Mouse (Mus musculus) frontal cortex, adult 2 months (tissue): ENCODE measurements around the gene Birc2. TPM values are rescaled to one million over a fixed set of nuclear protein-coding genes. Genes with fewer than 3 reads are reported as not detected.
A peak's percentile ranks its signal among the peaks of the same experiment; 100 is the strongest.

Experiments used
- DNase-seq, 2 experiments: peaks; one replicate each; pipeline ENCODE4 v3.0.0; 2022; ENCODE audit warnings: low spot score in 1 of 2; ENCODE audit errors: extremely low spot score in 1 of 2
- polyA plus RNA-seq: library from polyadenylated mRNA; depleted of rRNA; stranded (reverse); fragments of >200 nt; gene quantifications from 2 replicates; pipeline ENCODE4 v1.2.3, GENCODE M21; 2012

Gene Birc2
- polyA plus RNA-seq, 1 experiment = 30.6 TPM

DNA sequence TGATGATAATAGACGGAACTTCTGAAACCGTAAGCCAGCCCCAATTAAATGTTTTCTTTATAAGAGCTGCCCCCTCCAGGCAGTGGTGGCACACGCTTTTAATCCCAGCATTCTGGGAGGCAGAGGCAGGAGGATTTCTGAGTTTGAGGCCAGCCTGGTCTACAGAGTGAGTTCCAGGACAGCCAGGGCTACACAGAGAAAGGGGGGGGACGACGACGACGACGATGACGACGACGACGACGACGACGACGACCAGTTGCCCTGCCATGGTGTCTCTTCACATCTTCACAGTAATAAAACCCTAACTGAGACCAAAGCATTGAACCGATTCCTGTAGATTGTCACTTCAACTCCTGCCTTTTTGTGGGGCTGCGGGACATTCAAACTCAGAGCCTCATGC, 11.3 kb upstream of the Birc2 start:
- no peak for DNase-seq

DNA sequence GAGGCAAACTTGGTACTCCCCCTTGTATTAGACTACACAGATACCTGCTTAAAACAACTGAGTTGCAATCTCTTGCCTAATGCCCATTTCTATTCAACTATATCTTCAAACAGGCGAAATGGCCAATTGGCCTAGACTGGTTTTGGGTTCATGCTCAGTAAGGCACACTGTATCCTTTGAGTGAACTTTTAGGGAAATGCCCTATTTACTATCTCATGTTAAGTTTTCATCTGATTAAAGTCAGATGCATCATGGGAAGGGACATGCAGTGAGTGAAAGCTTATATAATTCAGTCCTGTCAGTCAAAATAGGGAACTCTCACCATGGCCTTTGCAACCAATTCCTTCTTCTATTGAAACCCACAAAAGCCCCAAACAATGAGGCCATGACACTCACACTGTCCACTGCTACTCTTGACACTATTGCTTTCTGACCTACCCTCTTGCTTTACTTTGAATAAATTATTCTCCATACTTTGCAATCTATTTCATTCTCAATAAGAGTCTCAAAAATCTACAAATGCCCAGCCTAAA, 9.9 kb upstream of the Birc2 start:
- DNase-seq = no peak

DNA sequence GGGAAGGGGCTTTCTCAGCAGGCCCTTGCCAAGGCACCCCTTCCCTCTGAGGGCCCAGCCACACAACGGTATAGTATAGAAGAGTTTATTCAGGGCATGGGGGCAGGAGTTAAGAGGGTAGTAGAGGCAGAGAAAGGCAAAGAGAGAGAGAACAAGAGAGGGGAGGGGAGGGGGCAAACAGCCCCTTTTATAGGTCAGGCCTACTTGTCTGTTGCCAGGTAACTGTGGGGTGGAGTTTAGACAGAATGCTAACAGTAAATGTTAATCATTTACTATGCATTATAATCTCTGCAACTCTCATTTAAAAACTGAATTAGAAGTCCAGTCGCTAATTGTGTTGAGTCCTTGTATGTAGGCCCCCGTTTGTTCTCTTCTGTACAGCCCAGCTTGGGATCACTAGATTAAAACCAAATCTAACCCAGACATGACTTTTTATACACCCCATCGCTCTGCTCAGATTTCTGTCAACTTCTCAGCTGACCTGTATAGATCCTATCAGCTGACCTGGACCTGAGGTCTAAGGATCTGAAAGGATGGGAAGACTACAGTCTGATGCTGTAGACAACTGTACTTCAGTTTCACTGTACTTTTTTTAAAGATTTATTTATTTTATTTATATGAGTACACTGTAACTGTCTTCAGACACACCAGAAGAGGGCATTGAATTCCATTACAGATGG, 8.5 kb upstream of the Birc2 start:
- no peak for DNase-seq

DNA sequence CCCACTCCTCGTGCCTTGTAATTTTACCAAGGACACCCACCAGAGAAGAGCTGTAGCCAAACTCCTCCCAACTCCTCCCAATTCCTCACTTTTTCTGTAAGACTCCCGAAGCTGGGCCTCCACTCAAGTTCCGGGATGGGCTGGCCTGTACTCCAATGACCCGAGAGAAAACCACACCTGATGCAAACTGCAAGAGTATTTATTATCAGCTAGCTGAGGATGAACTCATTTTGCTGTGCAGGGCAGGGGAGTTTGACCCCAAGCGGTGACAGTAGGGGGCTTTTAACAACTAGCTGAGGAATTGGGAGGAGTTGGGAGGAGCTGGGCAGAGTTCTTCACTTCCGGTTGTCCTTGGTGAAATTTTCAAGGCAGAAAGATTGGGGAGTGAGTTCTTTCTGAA, 4.4 kb upstream of the Birc2 start:
- DNase-seq = no peak

DNA sequence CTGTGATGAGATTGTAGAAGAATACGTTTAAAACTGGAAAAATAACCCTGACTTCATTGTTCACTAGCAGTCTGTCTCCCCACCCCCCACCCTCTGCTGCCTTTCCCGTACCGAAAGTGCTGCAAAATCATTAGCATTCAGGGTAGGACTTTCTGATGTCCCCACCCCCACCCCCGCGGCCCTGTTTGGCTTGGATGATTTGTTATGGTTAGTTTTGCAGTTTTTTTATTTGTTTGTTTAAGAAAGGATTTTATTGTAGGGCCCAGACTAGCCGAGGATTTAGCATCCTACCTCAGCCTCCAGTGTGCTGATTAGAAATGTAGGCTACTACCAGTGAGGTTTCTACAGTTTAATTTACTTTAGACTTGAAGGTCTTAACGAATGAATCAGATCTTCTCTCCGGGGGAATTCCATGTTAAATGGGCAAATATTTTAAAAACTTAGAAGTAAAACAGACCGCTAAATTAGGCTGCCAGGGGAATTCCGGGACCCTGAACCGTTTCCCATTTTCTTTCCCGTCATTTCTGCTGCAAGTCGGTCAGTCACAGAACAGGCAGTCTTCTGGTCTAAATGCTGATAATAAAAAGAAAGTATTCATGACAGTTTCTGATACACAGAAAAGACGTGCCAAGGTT, 1.1 kb upstream of the Birc2 start:
- DNase-seq = peak in 1 of 2 experiments; percentile 18

DNA sequence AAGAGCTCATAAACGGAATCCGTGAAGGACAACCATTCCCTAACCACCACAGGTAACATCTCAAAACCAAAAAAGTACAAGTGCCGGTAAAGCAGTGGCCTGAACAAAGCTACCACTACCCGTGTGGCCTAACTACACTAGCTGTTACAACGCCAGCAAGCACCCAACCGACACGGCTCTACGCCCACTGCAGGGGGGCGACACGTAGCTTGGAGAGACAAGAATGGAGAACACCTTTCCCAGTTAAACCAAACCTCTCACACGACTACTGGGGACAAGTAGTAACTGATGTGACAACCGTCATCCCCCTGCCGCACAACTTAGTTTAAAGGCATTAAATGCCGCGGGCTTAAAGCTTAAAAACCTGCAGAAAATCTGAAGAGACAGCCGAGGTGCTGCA, 533 bp downstream of the Birc2 start:
- peak; percentile 14 to 55 for DNase-seq

DNA sequence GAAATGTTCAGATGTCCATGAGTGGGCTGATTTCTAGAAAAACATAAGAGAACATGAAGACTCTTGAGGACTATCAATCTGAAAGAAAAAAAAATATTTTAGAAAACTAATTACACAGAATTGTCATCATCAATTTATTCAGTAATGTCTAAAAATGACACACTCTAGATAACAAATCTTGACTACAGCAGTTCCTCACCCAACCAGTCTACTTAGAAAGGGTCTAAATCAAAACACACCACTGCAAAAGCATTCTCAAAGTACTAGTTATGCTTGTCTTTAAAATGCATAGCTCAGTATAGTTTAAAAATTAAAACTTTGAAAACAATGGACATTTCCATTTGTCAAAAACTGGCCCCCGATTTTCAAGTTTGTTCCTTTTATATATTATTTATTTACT, 1.6 kb downstream of the Birc2 start:
- DNase-seq = no peak

DNA sequence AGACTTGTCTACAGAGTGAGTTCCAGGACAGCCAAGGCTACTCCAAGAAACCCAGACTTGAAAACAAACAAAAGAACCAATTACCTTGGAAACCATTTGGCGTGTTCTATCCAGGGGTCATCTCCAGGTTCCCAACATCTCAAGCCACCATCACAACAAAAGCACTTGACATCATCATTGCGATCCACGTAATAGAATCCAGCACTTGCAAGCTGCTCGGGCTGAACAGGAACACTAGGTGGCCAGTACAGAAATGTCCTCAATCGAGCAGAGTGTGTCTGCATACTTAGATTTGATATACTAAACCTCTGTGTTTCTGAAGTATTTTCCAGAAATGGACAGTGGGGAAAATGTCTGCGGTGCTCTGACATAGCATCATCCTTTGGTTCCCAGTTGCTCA, 3.4 kb downstream of the Birc2 start:
- no peak for DNase-seq

DNA sequence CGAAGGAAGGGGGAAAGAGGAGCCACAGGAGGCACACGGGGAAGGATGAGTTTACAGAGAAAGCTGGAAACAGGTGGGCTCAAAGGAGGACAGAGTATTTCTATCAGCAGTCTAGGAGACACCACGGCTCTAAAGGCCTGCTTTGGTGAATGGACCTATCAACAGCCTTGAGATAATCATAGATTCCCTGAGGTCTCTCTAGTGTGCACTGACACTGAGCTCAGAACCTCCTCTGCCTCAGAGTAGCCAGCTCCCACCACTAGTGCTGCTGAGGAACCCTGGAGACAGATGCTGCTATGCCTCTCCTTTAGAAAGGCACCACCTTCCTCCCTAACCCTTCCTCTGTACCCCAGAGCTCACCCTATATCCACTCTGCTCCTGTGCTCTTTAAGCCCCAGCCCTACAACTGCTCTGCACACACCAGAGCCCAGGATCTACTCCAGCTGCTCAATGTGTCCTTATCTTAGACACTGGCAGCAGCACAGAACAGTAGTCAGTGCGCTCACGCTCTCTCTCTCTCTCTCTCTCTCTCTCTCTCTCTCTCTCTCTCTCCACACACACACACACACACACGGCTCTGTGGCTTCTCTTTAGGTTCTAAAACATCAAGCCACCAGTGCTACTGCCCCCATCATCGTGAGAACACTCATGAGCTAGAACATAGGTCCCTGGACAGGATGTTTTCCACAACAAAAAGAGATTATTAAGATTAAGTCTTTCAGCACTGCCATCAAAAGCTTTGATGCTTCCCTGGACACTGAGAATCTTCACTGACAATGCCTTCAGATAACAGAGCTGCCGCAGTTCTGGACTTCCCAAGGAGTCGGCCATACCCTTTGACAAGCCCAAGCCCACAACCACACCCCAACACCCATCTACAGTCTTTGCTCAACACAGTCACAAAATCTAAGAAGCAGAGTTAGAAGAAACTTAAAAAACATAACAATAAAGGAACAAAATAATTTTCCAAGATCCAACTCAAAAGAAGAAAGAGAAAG, 7.0 kb downstream of the Birc2 start:
- no peak for DNase-seq

DNA sequence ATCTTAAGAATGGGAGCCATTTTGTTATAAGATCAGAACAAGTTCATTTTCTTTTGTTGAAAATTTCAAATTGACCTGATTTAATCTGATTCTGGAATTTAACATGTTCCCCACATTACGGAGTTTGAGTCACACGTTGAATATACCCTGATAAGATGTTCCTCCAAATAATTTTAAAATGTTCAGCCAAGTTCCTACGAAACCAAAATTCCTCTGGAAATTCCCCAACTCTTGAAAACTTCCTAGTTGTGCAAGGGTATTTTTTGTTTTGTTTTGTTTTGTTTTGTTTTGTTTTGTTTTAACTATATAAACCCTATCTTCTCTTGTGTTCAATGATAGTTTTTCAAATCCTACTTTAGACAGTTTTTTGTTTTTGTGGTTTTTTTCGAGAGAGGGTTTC, 8.2 kb downstream of the Birc2 start:
- no peak for DNase-seq

DNA sequence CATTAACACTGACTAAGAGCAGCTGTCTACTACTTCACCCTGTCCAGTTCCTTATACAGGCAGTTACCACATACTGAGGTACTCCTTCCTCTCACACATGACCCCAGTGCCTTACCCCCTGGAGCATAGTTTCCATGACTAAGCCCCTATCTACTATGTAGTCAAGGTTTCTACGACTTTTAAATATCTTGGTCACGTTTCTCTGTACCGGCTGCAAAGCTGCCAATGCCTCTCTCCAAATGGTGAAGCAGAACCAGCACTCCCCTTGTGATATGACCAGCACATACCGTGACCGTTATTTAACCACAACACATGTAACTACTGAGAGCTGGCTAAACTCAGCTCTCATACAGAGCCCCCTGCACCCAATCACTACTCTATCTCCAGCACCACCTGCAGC, 11.9 kb downstream of the Birc2 start:
- no peak for DNase-seq

DNA sequence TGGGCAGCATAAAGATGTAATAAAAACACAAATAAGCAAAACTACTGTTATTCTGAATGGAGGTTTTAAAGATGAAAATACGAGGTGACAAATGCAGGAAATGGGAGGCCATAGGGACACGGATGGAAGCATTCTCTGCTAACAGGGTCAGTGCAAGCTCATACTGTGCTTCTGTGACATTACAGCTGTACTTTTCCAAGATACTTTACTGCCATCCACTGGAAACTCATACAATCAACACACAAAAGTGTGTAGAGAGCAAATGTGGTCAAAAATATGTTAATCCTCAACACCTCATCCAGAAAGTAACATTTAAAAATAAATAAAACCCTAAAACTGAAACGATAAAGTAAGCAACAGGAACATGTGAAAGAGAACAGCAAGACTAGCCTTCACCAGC, 14.1 kb downstream of the Birc2 start:
- no peak for DNase-seq

DNA sequence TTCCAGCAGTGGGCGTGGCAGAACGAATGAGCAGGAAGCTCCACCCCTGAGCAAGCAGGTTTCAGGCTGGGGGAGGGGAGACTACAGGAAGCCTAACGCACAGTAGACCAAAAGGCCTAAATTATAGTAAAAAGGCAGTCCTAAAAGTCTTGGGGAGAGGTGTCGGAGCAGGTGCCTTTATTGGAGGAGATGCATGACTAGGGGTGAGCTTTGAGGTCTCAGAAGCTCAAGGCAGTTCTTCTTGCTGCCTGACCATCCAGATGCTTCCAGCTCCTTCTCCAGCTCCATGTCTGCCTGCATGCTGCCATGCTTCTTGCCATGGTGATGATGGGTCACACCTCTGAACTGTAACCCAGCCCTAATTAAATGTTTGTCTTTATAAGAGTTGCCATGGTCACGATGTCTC, 31.8 kb downstream of the Birc2 start:
- DNase-seq = no peak

DNA sequence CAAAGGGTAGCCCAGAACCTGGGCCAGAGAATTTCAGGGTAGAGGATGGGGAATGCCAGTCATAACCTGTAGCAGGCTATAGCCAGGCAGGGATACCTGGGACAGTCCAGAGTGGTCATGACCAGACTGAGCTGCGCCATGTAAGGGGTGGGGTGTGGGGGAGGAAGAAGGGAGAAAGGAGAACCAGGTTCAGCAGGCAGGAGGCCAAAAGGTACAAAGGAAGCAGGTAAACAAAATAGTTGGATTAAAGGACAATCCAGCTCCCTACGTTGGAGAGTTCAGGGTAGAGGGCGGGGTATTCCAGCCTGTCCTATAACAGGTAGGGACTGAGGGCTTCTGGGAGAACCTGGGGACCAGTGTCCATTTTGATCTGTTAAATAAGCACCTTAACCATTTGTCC, 38.3 kb downstream of the Birc2 start:
- no peak for DNase-seq

DNA sequence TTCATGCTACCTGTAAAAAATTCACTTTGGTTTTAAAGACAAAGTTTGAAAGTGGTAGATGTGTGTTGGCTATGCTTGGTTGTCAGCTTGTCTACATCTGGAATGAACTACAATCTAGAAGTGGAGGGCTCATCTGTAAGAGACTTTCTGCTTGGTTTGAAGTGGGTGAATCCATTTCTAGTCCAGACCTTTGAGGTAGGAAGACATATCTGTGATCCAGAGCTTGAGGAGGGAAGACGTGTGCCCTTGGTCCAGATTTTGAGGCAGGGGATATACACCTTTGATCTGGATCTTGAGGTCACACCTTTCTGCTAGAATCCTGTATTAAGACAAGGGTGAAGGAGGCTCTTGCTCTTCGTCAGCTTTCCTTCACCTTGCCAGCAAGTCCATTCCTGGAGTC, 39.3 kb downstream of the Birc2 start:
- DNase-seq = no peak

DNA sequence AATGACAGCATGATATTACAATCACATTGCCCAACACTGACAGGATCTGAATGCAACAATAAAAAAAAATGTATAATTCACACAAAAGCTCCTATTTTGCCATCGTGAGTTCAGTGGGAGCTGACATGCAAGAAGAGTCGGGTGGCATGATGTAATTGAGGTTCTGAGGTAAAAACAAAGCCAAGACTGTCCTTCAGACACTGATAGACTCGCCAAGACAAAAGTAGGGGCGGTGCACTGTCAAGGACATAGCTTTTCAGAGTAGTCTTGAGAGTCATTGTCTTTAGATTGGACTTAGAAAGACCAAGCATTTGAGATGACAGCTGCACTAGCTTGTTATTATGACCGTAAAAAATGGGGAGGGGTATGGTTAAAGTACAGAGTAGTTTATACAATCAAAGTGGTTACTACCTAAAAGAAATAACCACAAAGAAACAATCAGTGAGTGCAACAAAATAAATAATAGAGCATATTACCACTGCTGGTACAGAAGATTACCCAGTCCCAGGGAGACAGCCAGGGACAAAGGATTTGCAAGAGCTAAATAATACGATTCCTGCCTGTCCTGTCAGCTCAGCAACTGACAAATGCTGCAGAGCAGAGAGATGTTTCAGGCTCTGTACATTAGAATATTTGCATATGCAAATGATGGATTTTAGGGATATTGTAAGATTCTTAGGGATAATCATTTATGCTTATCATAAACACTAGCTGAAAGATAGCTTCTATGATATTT, 40.6 kb downstream of the Birc2 start:
- DNase-seq = no peak

DNA sequence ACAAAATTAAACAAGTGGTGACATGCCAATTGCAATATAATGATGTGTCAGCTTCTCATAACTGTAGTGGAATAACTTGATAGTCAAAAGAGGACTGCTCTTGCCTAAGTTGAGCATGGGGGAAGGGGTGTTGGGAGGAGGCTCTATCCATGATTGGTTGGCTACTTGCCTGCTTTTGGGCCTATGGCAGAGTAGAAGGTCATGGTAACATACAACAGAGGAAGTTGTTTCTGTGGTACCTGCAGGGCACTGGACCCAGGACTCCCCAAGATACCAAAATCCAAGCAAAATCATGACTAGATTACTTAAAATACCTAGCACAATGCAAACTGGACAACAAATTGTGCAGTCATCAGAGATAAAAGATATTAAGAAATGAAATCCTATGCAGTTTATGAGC, 41.3 kb downstream of the Birc2 start:
- no peak for DNase-seq

DNA sequence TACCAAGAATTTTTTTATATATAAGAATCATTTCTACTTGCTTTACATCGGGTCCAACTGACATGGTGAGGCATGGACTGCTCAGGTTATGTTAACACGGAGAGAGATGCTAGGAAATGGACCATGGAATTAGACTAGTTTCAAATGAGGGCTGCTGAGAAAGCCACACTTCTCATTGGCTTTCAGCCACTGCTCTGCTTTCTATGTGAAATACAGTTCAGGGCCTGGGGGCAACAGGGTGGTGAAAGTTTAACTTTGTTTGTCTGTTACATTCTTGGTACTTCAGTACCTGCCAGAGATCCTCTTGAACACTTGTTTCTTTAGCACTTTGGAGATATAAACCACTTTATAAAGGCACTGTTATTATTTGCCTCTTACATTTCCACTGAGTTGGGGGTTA, 43.3 kb downstream of the Birc2 start:
- DNase-seq = no peak

DNA sequence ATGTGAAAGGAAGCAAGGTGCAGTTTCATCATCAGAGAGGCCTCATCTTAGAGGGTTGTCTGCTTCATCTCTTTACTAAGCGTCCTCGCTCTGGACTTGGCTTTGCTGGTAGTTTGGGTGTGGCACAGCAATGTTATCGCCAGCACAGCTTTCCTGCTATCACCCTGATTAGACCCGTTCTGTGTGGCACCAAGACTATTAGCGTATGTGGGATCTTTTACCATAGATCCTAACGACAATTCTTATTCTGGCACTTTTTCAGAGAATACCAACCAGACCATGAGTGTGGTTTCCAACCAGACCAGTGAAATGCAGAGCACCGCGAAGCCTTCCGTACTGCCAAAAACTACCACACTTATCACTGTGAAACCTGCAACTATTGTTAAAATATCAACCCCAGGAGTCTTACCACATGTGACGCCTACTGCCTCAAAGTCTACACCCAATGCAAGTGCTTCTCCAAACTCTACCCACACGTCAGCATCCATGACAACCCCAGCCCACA, 46.2 kb downstream of the Birc2 start:
- DNase-seq = no peak
